Mouse (Mus musculus) urinary bladder, adult 2 months (tissue): Measurements from ENCODE around the gene Klk6. TPM values are rescaled to one million over a fixed set of nuclear protein-coding genes. Genes with fewer than 3 reads are reported as not detected.

ENCODE experiments used
- DNase-seq: peaks from one replicate; pipeline ENCODE4 v3.0.0; 2022; ENCODE audit warnings: low spot score
- polyA plus RNA-seq: library from polyadenylated mRNA; depleted of rRNA; stranded (reverse); fragments of >200 nt; gene quantifications from 2 replicates; pipeline ENCODE4 v1.2.3, GENCODE M21; 2012; rRNA removed

The Klk6 gene
- polyA plus RNA-seq, 1 experiment = 0.30 TPM

DNA sequence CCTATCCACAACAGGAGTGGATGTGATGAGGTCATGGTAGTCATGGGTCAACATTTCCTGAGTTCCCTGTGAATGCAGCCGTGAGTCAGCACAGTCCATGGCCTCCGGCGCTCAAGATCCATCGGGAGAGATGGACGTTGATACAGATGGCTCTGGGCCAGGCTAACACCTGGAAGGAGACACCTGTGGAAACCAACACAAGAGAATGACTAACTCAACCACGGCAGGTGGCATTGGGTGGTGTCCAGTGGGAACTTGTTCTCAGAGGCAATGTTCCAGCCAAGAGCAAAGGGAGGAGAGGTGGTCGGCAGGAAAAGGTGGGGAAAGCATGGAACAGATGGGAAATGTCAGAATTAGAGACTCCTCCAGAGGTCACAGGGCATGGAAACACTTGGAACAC, 2.7 kb upstream of the Klk6 start:
- DNase-seq = no peak

DNA sequence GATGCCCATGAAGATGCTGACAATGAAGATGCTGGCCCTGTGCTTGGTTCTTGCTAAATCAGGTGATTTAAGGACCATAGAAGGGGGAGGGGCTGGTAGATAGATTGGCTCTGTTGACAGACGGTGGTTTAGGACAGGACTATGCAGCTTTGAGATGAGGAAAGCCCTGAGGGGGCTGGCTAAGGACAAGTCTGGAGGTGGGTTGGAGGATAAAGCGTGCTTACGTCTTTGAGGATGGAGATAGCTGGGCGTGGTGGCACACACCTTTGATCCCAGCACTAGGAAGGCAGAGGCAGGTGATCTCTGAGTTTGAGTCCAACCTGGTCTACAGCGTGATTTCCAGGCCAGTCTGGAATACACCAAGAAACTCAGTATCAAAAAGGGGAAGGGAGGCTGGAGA, 1.8 kb downstream of the Klk6 start:
- DNase-seq = no peak

DNA sequence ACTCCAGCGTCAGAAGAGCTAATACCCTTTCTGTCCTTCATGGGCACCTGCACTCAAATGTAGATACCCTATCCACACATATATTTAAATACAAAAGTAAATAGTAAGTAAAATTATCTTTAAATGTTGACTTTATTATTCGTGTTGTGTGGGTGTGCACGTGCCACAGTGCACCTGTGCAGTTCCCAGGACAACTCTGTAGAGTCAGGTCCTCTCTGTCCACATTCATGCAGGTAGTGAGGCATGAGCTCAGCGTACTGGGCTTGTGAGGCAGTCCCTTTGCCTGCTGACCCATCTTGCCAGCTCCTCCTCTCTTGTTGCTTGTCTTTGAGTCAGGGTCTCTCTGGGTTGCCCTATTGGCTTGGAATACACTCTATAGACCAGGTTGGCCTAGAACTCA, 3.4 kb downstream of the Klk6 start:
- no peak for DNase-seq

DNA sequence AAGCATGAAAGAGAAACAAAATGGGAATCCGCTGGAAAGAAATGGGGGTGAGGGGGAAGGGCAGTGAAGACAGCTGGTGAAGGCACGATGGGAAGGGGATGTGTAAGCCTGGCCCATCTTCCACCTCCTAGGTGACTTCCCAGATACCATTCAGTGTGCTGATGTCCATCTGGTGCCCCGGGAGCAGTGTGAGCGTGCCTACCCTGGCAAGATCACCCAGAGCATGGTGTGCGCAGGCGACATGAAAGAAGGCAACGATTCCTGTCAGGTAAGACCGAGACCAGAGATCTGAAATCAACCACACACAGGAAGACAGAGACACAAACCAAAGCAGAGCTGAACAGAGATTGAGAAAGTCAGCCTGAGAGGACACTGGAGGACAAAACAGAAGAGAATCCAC, 4.7 kb downstream of the Klk6 start:
- no peak for DNase-seq

DNA sequence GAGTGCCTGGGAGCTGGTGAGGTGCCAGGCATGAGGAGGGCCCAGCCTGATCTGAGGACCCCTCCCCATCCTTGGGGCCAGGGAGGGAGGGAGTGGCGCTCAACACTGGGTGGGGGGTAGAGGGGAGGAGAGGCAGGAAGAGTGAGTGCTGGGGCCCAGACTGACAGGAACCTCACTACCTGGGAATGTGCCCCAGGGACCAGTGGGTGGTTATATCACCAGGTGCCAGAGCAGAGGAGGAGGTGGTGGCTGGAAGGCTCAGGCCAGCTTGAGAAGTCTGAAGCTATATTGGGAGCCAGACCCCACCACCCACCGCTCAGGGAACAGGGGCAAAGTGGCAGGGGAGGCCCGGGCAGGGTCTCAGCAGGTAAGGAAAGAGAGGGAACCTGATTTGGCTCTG, 17.4 kb downstream of the Klk6 start, which contains the start of gene Klk5:
TSS of gene Klk5 (plus strand) at position 271 of the 400 bp plus-strand sequence.
- no peak for DNase-seq

DNA sequence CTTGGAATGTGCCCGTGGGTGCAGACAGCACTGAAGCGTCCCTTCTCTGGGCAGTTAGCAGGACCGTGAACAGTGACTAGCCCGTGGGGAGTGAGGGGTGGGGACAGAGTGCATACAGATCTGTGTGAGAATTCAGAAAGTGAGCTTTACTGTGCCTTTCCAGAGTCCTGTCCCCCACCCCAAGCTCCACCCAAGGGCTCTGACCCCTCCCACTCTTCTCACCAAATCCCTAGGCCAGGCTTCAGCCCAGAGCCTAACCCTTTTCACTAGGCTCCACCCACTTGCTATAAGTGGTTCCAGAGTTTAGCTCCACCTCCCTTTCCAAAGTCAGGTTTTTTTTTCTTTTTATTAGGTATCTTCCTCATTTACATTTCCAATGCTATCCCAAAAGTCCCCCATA, 19.5 kb downstream of the Klk6 start:
- DNase-seq = no peak

DNA sequence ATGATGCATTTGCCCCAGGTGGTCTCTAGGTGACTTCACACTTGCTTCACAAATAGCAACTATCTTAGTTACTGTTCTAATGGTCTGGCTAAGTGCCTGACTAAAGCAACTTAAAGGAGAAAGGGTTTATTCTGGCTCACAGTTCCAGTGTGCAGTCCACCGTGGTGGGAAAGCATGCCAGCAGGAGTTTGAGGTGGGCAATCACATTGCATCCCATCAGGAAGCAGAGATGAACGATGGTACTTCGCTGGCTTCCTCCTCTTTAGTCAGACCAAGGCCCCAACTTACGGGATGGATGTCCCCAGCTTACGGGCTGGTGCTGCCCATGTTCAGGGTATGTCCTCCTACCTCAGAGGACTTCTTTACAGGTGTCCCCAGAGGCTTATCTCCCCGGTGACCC, 27.3 kb downstream of the Klk6 start:
- no peak for DNase-seq

DNA sequence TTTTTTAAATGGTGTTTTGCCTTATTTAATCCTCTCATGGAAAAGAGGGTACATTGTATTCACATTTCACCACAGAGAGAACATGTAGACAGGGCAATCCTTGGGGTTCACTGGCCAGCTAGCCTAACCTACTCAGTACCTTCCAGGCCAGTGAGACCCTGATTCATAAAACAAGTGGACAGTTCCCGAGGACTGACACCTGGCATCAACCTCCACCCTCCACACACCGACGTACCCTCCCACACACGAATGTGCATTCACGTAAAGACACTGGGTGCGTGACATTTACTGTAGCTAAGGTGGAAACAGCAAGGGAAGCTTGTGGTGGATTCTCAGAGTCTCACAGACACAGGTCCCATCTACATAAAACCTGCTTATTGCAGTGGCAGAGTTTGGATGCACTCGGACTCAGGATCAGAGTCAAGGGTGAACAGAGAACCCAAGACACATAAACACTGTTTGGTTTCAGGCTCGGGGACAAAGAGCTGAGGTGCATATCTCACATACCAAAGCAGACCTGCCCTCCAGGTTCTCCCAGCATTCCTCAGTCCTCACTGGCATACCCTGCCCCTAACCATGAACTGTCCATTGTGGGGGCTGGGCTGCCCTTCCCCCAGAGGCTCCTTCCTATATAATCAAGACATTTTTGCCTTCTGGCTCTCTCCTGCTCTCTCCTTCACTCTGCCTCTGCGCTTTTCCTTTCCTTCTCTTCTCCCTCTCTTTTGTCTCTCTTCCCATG, 30.5 kb downstream of the Klk6 start:
- no peak for DNase-seq

DNA sequence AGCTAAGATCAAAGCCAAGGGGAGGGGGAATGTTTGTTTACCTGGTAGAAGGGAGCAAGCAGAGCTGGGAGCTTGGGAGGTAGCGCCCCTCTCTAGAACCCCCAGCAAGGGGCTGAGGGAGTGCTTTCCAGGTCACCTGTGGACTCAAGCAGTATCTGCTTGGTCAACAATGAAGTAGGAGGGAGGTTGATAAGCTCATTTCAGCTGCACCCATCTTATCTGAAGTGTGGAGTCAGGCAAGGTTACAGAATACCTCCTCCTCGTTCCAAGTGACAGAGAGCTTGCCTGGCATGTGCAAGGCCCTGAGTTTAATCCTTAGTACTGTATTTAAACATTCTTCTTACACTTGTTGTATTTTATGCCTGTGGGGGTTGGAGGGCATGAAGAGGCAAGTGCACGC, 31.4 kb downstream of the Klk6 start:
- peak; percentile 9 for DNase-seq

DNA sequence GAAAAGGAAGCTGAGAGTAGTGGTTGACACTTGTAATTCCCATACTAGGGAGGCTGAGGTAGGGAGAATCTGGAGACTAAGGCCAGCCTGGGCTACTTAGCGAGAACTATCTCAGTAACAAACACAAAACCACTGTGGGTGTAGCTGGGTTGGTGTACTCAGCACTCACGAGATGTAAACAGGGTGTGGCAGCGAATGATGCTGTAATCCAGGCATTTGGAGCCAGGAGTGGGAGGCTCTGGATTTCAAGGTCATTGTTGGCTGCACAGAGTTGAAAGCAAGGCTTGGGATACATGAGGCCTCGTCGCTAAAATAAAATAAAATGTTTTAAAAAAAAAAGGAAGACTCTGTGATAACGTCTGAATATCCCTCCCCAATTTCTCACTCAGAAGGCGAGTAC, 32.0 kb downstream of the Klk6 start:
- DNase-seq = no peak

DNA sequence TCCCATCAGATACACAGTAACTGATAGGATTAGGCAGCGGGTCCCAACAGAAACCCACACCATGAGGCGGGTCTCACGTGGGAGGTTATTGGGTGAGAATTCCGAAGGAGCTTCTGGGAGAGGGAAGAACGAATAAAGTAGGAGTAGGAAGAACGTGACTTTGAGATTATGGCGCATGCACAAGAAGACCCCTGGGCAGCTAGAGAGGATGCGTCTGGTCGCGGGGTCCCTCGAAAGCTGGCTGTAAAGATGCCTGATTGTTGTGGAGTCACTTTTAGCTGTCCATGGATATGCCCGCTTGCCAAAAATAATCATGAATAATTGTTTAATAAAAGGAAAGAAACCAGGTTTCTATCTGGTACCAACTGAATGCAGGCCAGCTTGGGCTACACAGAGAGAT, 33.2 kb downstream of the Klk6 start:
- no peak for DNase-seq

DNA sequence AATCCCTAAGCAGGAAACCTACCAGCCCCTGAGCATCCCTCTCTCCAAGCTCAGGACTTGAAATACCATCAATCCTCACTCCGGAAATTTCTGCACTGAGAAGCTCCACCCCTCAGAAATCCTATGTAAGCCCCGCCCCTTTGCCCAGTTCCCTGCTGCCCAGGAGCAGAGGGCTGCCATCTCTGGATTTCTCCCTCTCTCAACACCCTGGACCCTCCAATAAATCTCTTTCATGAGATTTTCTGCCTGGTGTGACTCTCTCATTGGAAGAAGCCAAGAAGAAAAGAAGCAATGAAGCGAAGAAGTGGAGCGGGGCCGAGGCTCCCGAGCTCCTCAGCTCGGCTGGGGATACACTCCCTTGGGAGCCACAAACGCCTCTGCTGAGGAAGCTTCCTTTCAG, 36.1 kb downstream of the Klk6 start:
- DNase-seq = peak; percentile 10

DNA sequence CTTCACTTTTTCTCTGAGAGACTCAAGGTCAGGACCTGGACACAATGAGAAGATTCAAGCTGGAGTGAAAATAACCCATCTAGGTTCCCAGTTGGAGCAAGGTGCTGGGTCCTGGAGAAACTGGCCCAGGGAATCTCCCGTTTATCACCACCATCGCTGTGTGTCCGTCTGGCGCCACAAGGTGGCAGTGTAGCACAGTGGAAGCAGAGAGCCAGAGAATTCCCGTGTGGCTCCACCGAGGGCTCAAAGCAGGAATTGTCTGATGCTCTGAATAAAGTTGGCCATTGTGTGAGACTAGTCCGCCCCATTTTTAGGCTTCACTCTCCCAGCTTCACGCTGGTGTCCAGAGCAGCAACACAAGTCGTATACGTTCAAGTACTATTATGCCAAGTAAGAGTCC, 48.9 kb downstream of the Klk6 start:
- peak; percentile 57 for DNase-seq

DNA sequence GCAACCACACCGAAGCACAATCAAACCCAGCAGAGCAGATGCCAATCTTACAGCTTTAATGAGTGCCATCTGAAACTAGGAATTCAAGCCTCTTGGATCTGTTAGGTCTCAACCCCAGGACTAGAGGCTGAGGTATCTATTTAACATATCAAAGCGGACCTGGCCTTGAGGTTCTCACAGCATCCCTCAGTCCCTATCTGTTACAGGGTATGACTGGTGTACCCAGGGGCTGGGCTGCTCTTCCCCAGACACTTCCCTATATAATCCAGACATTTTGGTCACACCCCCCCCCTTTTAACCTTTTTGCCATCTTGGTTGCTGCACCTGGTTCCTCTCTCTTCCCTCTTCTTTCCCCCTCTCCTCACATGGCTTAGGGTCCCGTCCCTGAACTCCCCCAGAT, 49.4 kb downstream of the Klk6 start:
- DNase-seq = no peak

DNA sequence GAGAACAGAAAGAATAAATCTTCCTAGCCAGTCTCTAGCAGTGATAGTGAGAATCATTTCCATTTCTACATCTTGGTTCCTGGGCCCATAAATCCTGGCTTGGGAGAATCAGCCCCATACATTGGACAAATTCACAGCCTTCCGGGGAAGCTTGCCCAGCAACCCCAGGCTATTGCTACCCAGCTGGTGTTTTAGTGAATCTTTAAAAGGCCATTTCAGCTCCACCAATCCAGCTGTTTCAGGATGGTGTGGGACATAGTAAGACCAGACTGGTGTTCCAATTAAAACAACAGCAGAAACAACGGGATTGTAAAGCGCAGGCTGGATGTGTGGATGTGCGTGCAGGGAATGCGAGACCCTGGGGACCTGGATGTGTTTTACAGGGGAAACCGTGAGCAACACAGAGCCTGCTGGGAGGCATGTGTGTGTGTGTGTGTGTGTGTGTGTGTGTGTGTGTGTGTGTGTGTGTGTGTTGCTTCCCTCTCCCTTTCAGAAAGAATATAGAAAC, 50.6 kb downstream of the Klk6 start:
- DNase-seq = no peak

DNA sequence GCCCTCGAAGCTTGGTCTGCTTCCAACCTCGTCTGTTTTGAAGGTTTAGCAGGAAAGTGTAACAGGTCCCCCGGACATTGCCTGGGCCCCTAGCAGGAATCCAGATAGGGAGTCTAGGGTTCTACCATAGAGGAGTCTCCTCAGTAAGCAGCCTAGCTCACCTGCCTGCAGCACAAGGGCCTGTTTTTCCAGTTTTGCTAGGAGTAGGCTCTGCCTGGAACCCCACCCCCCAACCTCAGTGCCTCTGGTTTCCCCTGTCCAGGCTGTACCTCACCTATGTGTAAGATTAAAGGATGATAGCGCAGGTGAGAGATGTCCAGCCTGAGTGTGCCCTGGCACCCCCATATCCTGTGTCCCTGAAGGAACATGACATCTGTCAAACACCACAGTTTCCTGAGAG, 52.1 kb downstream of the Klk6 start:
- DNase-seq = no peak

DNA sequence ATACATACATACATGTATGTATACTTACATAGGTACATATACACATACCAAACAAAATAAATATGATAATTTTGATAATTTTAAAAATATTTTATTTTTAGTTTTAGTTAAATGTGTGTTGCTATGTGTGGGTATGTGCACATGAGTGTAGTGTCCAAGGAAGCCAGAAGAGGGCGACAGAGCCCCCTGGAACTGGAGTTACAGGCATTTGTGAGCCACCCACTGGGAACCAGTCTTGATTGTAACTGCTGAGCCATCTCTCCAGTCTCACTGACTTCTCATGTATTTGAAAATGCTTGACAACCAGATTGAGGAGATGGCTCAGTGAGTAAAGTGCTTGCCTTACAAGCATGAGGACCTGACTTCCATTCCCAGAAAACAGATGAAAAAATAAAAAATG, 54.0 kb downstream of the Klk6 start:
- no peak for DNase-seq

DNA sequence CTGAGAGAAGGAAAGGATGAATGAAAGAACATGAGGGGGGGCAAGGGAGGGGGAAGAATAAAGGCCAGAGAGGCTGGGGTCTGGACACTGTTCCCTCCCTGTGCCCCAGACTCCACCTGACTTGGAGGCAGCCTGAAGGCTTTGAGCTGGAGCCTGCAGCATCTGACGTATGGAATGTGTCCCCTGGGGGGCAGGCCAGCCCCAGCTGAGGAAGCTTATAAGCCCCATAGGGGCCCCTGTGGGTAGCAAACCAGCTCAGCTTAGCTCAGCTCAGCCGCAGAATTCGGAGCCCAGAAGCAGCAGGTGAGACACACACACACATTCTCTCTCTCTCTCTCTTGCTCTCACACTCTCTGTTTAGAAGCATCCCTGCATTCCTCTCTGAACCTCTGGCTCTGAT, 56.6 kb downstream of the Klk6 start, which contains the start of gene Klk4:
TSS of gene Klk4 (plus strand) at position 249 of the 400 bp plus-strand sequence.
- no peak for DNase-seq

Other genes with a start within 250 kb of the Klk6 start
- 6.8 and 7.1 TPM in 2 replicates for gene Zfp719, start 244.9 kb upstream of the Klk6 start, polyA plus RNA-seq
- gene Zfp819, start 217.3 kb upstream of the Klk6 start, polyA plus RNA-seq = 0.03 TPM in 1 of 2 replicates, not detected in the other
- gene Ceacam18, start 189.8 kb upstream of the Klk6 start, polyA plus RNA-seq = not detected in 2 replicates
- 1.4 and 2.3 TPM in 2 replicates for gene Siglece, start 164.3 kb upstream of the Klk6 start, polyA plus RNA-seq
- gene Ctu1, start 152.5 kb upstream of the Klk6 start, polyA plus RNA-seq = 9.7 and 10.2 TPM in 2 replicates
- 0.06 and 0.07 TPM in 2 replicates for gene Klk14, start 134.1 kb upstream of the Klk6 start, polyA plus RNA-seq
- 0.36 and 0.83 TPM in 2 replicates for gene Klk13, start 111.9 kb upstream of the Klk6 start, polyA plus RNA-seq
- gene Klk12, start 55.6 kb upstream of the Klk6 start, polyA plus RNA-seq = not detected in 2 replicates
- 0.23 TPM in 1 of 2 replicates, not detected in the other for gene Klk11, start 49.9 kb upstream of the Klk6 start, polyA plus RNA-seq
- 0.49 and 0.59 TPM in 2 replicates for gene Klk10, start 43.5 kb upstream of the Klk6 start, polyA plus RNA-seq
- gene Klk9, start 32.6 kb upstream of the Klk6 start, polyA plus RNA-seq = 0.04 TPM in 1 of 2 replicates, not detected in the other
- gene Klk8, start 26.9 kb upstream of the Klk6 start, polyA plus RNA-seq = 8.1 and 8.9 TPM in 2 replicates
- not detected in 2 replicates for gene Klk7, start 13.2 kb upstream of the Klk6 start, polyA plus RNA-seq
- gene Klk5, start 17.5 kb downstream of the Klk6 start, polyA plus RNA-seq = not detected in 2 replicates
- gene Klk4, start 56.7 kb downstream of the Klk6 start, polyA plus RNA-seq = not detected in 2 replicates
- not detected in 2 replicates for gene Klk15, start 109.2 kb downstream of the Klk6 start, polyA plus RNA-seq
- not detected in 2 replicates for gene Klk1b8, start 126.2 kb downstream of the Klk6 start, polyA plus RNA-seq
- gene Klk1b1, start 142.3 kb downstream of the Klk6 start, polyA plus RNA-seq = not detected in 2 replicates
- not detected in 2 replicates for gene Klk1b9, start 151.6 kb downstream of the Klk6 start, polyA plus RNA-seq
- gene Klk1b11, start 171.4 kb downstream of the Klk6 start, polyA plus RNA-seq = not detected in 2 replicates
- not detected in 2 replicates for gene Klk1b26, start 187.7 kb downstream of the Klk6 start, polyA plus RNA-seq
- not detected in 2 replicates for gene Klk1b27, start 227.8 kb downstream of the Klk6 start, polyA plus RNA-seq